Mouse (Mus musculus): ENCODE data around the gene B4galt3. TPM values are rescaled to one million over a fixed set of nuclear protein-coding genes. Genes with fewer than 3 reads are reported as not detected.

Gene B4galt3
- polyA plus RNA-seq (2011; ENCODE audit: insufficient read depth, insufficient read length, low read depth, missing spikeins) = 59.7 and 64.8 TPM in 2 replicates

DNA sequence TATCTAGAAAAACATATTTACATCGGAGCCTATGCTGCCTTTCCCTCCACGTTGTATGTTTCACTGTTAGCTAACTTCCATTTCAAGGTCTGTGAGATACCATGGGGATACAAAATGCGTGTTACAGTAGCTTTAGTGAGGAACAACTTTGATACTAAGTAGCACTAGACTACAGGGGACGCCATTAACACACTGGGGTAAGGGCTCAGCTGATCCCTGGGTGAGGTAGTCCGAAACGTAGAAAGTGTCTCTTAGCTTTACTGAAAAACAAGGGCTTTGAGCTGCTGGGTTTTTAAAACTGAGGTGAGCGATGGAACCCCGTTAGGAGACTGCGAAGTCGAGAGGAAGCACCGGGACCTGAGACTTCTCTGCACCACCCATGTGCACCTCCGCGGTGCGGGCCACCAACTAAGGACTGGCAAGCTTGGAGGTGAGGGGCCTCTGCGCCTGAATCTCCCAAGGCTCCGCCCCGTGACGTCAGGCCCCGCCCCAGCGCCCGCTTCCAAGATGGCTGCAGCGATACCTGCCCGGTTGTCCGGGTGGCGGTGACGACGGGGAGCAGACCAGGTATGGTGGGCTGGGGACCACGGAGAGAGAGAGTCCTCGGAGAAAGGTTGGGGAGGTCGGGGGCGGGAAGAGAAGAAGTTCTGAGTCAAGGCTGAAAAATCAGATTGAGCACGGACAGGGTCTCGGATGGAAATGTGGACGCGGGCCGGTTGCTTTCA, at the start of gene B4galt3:
TSS of gene B4galt3 (plus strand) at position 481 of the 725 bp plus-strand sequence.
- Histone ChIP-seq H3K9ac (ENCODE audit: low read depth, poor library complexity, severe bottlenecking) (peak within 1 kb of the TSS; percentile 54), H3K9me3 (replicated peaks; ENCODE audit: control insufficient read depth, insufficient read depth, low read length, poor library complexity, severe bottlenecking) (no peaks in the 10 kb centered on the region), H3K27ac (ENCODE audit: insufficient read depth, low read length) (peak within 1 kb of the TSS; percentile 55), H3K36me3 (ENCODE audit: control insufficient read depth, insufficient read depth, low read length, poor library complexity, severe bottlenecking) (peaks cover 14% of the 10 kb centered on the region), H3K27me3 (ENCODE audit: control insufficient read depth, insufficient read depth, low read length, poor library complexity, severe bottlenecking) (no peaks in the 10 kb centered on the region), H3K4me3 (ENCODE audit: low read depth, low read length) (peak within 1 kb of the TSS; percentile 85), H3K4me1 (ENCODE audit: control insufficient read depth, insufficient read depth, low read length) (peaks cover 1% of the 10 kb centered on the region)
- peak; percentile 97 for TF ChIP-seq POLR2A (IDR thresholded peaks at IDR 0.05; ENCODE audit: insufficient read depth, low read length)
- no peak for TF ChIP-seq CTCF (IDR thresholded peaks at IDR 0.05; ENCODE audit: low read depth, low read length)
- TF ChIP-seq EP300 (IDR thresholded peaks at IDR 0.05; ENCODE audit: insufficient read depth, low read depth, low read length) = peak; percentile 53; the same call in 1 of the 2 replicates

DNA sequence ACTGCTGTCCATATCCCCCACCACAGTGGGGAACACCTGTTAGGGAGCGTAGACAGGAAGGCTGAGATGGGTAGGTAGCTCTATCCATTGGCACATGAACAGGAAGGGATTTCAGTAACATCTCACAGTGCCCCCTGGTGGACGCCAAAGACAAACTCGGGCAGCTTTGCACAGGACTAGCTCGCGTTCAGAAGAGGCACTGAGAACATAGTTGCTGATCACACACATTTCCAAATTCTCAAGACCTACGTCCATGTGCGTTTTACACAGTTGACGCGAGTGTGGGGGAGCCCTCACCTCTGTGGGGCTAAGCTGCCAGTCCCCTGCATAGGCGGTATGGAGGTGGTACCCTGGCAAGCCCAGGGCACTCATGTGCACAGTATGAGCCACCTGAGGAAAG, 49.3 kb upstream of the B4galt3 start:
- TF ChIP-seq CTCF (IDR thresholded peaks at IDR 0.05; ENCODE audit: low read depth, low read length) (peak; percentile 86), EP300 (IDR thresholded peaks at IDR 0.05; ENCODE audit: insufficient read depth, low read depth, low read length) (no peak)
- H3K36me3 ChIP-seq (ENCODE audit: control insufficient read depth, insufficient read depth, low read length, poor library complexity, severe bottlenecking) = peaks cover 3% of the 10 kb centered on the region; the same call in 1 of the 2 replicates
- no peak overlapping the region for H3K9ac ChIP-seq (ENCODE audit: low read depth, poor library complexity, severe bottlenecking)
- H3K27ac ChIP-seq (ENCODE audit: insufficient read depth, low read length) = peak overlapping the region; percentile 83
- H3K9me3 ChIP-seq (replicated peaks; ENCODE audit: control insufficient read depth, insufficient read depth, low read length, poor library complexity, severe bottlenecking) = no peaks in the 10 kb centered on the region
- peak overlapping the region; percentile 99 for H3K4me3 ChIP-seq (ENCODE audit: low read depth, low read length)
- H3K4me1 ChIP-seq (ENCODE audit: control insufficient read depth, insufficient read depth, low read length) = peaks cover 4% of the 10 kb centered on the region
- H3K27me3 ChIP-seq (ENCODE audit: control insufficient read depth, insufficient read depth, low read length, poor library complexity, severe bottlenecking) = no peaks in the 10 kb centered on the region

DNA sequence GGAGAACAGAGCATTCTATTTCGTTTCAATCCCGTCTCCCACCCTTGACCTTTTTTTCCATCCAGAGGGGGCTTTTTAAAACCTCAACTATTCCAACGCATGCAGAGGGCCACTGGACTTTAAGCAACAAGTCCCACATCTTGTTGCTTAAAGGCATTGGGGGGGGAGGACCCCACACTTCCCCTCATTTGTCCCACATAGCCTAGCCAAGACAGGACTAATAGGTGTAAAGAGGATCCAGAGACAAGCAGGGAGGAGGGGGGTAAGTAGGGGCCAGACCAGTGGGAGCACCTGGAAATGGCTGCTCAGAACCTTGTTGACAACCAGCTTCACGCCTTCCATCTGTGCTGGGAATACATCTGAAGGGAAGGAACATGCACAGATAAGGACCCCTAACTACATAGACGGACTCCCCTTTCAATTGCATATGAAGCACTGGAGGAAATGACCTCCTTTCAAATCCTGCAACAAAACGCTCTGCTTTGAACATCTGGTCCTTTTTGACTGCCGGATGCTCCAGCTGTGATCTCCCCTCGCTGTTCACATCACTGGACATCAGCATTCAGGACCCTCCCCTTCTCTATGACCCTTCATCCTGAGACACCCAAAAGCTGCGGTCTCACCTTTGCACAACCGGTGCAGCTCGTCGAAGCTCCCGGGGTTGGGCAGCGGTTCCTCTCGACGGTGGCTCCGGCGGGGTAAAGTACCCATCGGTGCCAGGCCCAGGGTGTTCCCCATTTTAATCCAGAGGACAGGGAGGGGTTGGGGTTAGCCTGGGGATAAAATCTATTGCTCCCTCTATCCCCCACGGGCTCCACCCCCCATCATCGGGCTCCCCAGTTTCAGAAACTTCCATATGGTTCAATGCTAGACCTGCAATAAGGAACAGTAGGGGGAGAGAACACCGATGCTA, 48.6 kb upstream of the B4galt3 start:
- Histone ChIP-seq H3K36me3 (ENCODE audit: control insufficient read depth, insufficient read depth, low read length, poor library complexity, severe bottlenecking) (peaks cover 3% of the 10 kb centered on the region; the same call in 1 of the 2 replicates), H3K4me1 (ENCODE audit: control insufficient read depth, insufficient read depth, low read length) (peaks cover 4% of the 10 kb centered on the region), H3K4me3 (ENCODE audit: low read depth, low read length) (peak overlapping the region; percentile 99), H3K27me3 (ENCODE audit: control insufficient read depth, insufficient read depth, low read length, poor library complexity, severe bottlenecking) (no peaks in the 10 kb centered on the region), H3K9ac (ENCODE audit: low read depth, poor library complexity, severe bottlenecking) (peak overlapping the region; percentile 80), H3K9me3 (replicated peaks; ENCODE audit: control insufficient read depth, insufficient read depth, low read length, poor library complexity, severe bottlenecking) (no peaks in the 10 kb centered on the region), H3K27ac (ENCODE audit: insufficient read depth, low read length) (peak overlapping the region; percentile 83)
- TF ChIP-seq EP300 (IDR thresholded peaks at IDR 0.05; ENCODE audit: insufficient read depth, low read depth, low read length) = peak; percentile 91
- TF ChIP-seq CTCF (IDR thresholded peaks at IDR 0.05; ENCODE audit: low read depth, low read length) = no peak
- no peak for TF ChIP-seq POLR2A (IDR thresholded peaks at IDR 0.05; ENCODE audit: insufficient read depth, low read length)

DNA sequence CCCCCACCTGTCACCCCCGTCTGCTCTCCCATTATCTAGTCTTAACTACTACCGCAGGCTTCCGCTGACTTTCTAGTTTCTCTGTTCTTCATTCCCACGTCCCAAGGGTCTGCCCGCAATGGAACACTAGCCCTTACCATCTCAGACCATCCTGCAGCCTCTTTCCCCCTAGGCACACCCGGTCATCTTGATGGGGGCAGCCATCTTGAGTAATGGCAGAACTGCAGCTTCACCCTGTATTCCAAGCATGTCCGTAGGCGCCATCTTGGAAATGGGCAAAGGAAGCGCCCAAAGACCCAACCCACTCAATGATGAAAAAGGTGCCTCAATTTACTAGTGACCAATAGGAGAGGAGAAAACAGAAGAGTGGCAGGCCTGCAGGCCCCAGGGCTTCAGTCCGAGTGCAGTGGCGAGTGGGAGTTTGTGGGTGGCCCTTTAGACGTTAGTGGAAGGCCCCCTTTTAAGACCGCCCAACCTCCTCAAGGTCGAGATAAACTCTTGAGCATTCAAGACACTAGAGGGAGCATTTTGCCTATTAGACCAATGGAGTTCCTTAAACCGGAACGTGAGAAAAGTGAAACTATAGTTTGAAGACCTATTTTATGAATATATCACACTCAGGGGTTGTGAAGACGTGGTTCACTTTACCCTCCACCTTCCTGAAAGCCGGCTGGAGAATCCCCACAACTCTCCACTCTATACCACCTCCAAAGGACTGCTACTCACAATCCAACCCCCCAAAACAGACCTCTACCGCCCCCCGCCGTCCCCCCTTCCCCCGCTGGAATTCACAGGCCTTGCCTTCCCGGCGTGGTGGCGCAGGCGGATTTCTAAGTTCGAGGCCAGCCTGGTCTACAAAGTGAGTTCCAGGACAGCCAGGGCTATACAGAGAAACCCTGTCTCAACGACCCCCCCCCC, 47.6 kb upstream of the B4galt3 start, which contains the start of gene Tomm40l:
TSS of gene Tomm40l (minus strand) at position 277 of the 918 bp plus-strand sequence.
- peak within 1 kb of the TSS; percentile 80 for H3K9ac ChIP-seq (ENCODE audit: low read depth, poor library complexity, severe bottlenecking)
- peak within 1 kb of the TSS; percentile 83 for H3K27ac ChIP-seq (ENCODE audit: insufficient read depth, low read length)
- H3K4me1 ChIP-seq (ENCODE audit: control insufficient read depth, insufficient read depth, low read length) = peaks cover 6% of the 10 kb centered on the region
- H3K36me3 ChIP-seq (ENCODE audit: control insufficient read depth, insufficient read depth, low read length, poor library complexity, severe bottlenecking) = peaks cover 3% of the 10 kb centered on the region; the same call in 1 of the 2 replicates
- peak within 1 kb of the TSS; percentile 99 for H3K4me3 ChIP-seq (ENCODE audit: low read depth, low read length)
- H3K9me3 ChIP-seq (replicated peaks; ENCODE audit: control insufficient read depth, insufficient read depth, low read length, poor library complexity, severe bottlenecking) = no peaks in the 10 kb centered on the region
- TF ChIP-seq CTCF (IDR thresholded peaks at IDR 0.05; ENCODE audit: low read depth, low read length) (no peak), EP300 (IDR thresholded peaks at IDR 0.05; ENCODE audit: insufficient read depth, low read depth, low read length) (peak; percentile 45; the same call in 1 of the 2 replicates), POLR2A (IDR thresholded peaks at IDR 0.05; ENCODE audit: insufficient read depth, low read length) (no peak)
- no peaks in the 10 kb centered on the region for H3K27me3 ChIP-seq (ENCODE audit: control insufficient read depth, insufficient read depth, low read length, poor library complexity, severe bottlenecking)

DNA sequence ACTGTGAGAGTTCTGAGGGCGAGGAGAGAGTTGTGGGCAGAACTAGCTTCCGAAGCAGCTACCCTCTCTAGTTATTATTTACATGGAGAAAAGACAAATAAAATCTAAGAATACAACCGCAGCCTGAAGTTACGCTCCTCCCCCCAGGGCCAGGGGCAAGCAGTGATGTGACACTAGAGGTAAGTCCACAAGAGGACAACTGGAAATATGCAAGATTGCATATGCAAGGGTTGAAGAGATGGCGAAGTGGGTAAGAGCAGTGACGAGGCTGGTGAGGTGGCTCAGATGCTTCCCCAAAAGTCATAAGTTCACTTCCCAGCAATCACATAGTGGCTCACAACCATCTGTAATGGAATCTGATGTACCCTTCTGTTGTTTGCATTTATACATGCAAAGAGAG, 47.0 kb upstream of the B4galt3 start:
- no peak overlapping the region for H3K4me3 ChIP-seq (ENCODE audit: low read depth, low read length)

More for the DNA sequence above, 47.0 kb upstream of the B4galt3 start:
- H3K9ac ChIP-seq (ENCODE audit: low read depth, poor library complexity, severe bottlenecking) = peak overlapping the region; percentile 62
- H3K27ac ChIP-seq (ENCODE audit: insufficient read depth, low read length) = no peak overlapping the region; the same call in 1 of the 2 replicates
- H3K4me1 ChIP-seq (ENCODE audit: control insufficient read depth, insufficient read depth, low read length) = peaks cover 6% of the 10 kb centered on the region
- TF ChIP-seq POLR2A (IDR thresholded peaks at IDR 0.05; ENCODE audit: insufficient read depth, low read length) (no peak), EP300 (IDR thresholded peaks at IDR 0.05; ENCODE audit: insufficient read depth, low read depth, low read length) (no peak), CTCF (IDR thresholded peaks at IDR 0.05; ENCODE audit: low read depth, low read length) (no peak)
- H3K9me3 ChIP-seq (replicated peaks; ENCODE audit: control insufficient read depth, insufficient read depth, low read length, poor library complexity, severe bottlenecking) = no peaks in the 10 kb centered on the region
- no peaks in the 10 kb centered on the region for H3K27me3 ChIP-seq (ENCODE audit: control insufficient read depth, insufficient read depth, low read length, poor library complexity, severe bottlenecking)
- H3K36me3 ChIP-seq (ENCODE audit: control insufficient read depth, insufficient read depth, low read length, poor library complexity, severe bottlenecking) = peaks cover 3% of the 10 kb centered on the region; the same call in 1 of the 2 replicates
